Mouse (Mus musculus) liver, embryonic 14.5 days (tissue): ENCODE results near the gene Gpr4. TPM values are rescaled to one million over a fixed set of nuclear protein-coding genes. Genes with fewer than 3 reads are reported as not detected.
A peak's percentile ranks its signal among the peaks of the same experiment; 100 is the strongest.

Experiments
- ATAC-seq: fragments of 200-750 bp; cut with Nextera tagmentation; 2 replicates; pipeline ENCODE4 v1.8.0; 2017; ENCODE audit warnings: moderate number of reproducible peaks, mild to moderate bottlenecking, moderate library complexity; ENCODE audit not compliant: insufficient read depth
- DNase-seq, 3 experiments: peaks; one replicate each; pipeline ENCODE4 v3.0.0-alpha.2; 2012 to 2013; ENCODE audit warnings: low read depth in 3 of 3, low spot score in 3 of 3
- H3K27ac ChIP-seq: fragments of 300-500 bp; sonication (generic); 2 replicates; pipeline ENCODE4 v1.5.1; 2014; ENCODE audit warnings: moderate library complexity, mild to moderate bottlenecking, control low read depth, inconsistent platforms
- H3K27me3 ChIP-seq: fragments of 300-500 bp; sonication (generic); 2 replicates; pipeline ENCODE4 v1.6.1; 2014; ENCODE audit warnings: mild to moderate bottlenecking, low read length, moderate library complexity; ENCODE audit not compliant: control insufficient read depth, insufficient read depth
- H3K36me3 ChIP-seq: fragments of 300-500 bp; sonication (generic); replicated peaks from 2 replicates; pipeline ENCODE4 v1.6.1; 2014; ENCODE audit warnings: low read depth; ENCODE audit not compliant: control insufficient read depth, insufficient read depth
- H3K4me1 ChIP-seq, 2 experiments: fragments of 200-500 bp in 1 of 2; fragments of 300-500 bp in 1 of 2; sonication (generic) in 1 of 2; replicated peaks; 2 replicates each; pipeline ENCODE4 v1.6.1; 2012 to 2014; ENCODE audit warnings: antibody characterized with exemption in 1 of 2, inconsistent platforms in 1 of 2, low read length in 1 of 2; ENCODE audit not compliant: control insufficient read depth in 2 of 2, insufficient read depth in 2 of 2
- H3K4me2 ChIP-seq: fragments of 300-500 bp; sonication (generic); 2 replicates; pipeline ENCODE4 v1.6.1; 2014; ENCODE audit warnings: low read depth, mild to moderate bottlenecking, control low read depth, moderate library complexity
- H3K4me3 ChIP-seq, 2 experiments: fragments of 200-500 bp in 1 of 2; fragments of 300-500 bp in 1 of 2; sonication (generic) in 1 of 2; 2 replicates each; pipeline ENCODE4 v1.5.1; 2012 to 2014; ENCODE audit warnings: low read depth in 2 of 2, low read length in 2 of 2, mild to moderate bottlenecking in 2 of 2, control low read depth in 1 of 2, inconsistent platforms in 1 of 2, moderate library complexity in 1 of 2; ENCODE audit not compliant: insufficient read depth in 1 of 2
- H3K9ac ChIP-seq: fragments of 300-500 bp; sonication (generic); replicated peaks from 2 replicates; pipeline ENCODE4 v1.6.1; 2014; ENCODE audit warnings: mild to moderate bottlenecking, control low read depth, moderate library complexity
- H3K9me3 ChIP-seq: fragments of 300-500 bp; sonication (generic); 2 replicates; pipeline ENCODE4 v1.6.1; 2016; ENCODE audit warnings: low read length, mixed read lengths; ENCODE audit not compliant: control insufficient read depth
- CTCF ChIP-seq: IDR thresholded peaks from 2 replicates; pipeline ENCODE4 v1.5.1; 2016; ENCODE audit warnings: antibody characterized with exemption, low read depth, control low read depth
- EP300 ChIP-seq: IDR thresholded peaks from 2 replicates; pipeline ENCODE4 v1.6.1; 2016; ENCODE audit warnings: antibody characterized with exemption, low read depth
- WGBS: fragments of 180-500 bp; shearing (Covaris S2); extraction: QIAGEN DNeasy Blood & Tissue Kit; methylation state at CpG from one replicate; pipeline ENCODE4 v1.1.7; 2014; ENCODE audit not compliant: insufficient replicate concordance; 5-methylcytosine and 5-hydroxymethylcytosine counted together
- polyA plus RNA-seq, 2 experiments: library from polyadenylated mRNA; depleted of rRNA in 1 of 2; stranded (reverse) in 1 of 2; unstranded in 1 of 2; fragments of >200 nt; fragmentation: Nextera tagmentation in 1 of 2; extraction: Ambion mirVana in 1 of 2; gene quantifications; 2 replicates each; pipeline versions ENCODE4 v1.2.1 to v1.2.3; 2012 to 2014

The Gpr4 gene
- polyA plus RNA-seq, 2 experiments = 0.10 to 0.35 TPM

- H3K4me1 ChIP-seq = peaks cover 27 to 39% of the 10 kb centered on the region in 2 experiments
Measured at GRCm38 (mm10) chr7:19230041-19230580, 17.8 kb downstream of the Gpr4 start.

GRCm38 (mm10) chr7:19230899-19231298 is 18.6 kb downstream of the Gpr4 start:
- no peak overlapping the region for H3K4me2 ChIP-seq
- no peaks in the 10 kb centered on the region for H3K36me3 ChIP-seq
- no peak for DNase-seq
- no peak for ATAC-seq
- no peak overlapping the region for H3K27ac ChIP-seq
- no peak overlapping the region for H3K9ac ChIP-seq
- H3K4me1 ChIP-seq = peaks cover 26 to 36% of the 10 kb centered on the region in 2 experiments
- H3K27me3 ChIP-seq = no peaks in the 10 kb centered on the region
- H3K9me3 ChIP-seq = no peaks in the 10 kb centered on the region
- no peak overlapping the region for H3K4me3 ChIP-seq
- 87% methylated on average over 5 of the region's 5 CpGs for WGBS
- no peak for TF ChIP-seq EP300
- TF ChIP-seq CTCF = no peak

More at GRCm38 (mm10) chr7:19230041-19230580, 17.8 kb downstream of the Gpr4 start:
- TF ChIP-seq EP300 (no peak), CTCF (no peak)
- H3K27me3 ChIP-seq = no peaks in the 10 kb centered on the region
- WGBS = 84% methylated on average over 2 of the region's 2 CpGs
- peak overlapping the region in 1 of 2 experiments; percentile 81; a peak in 2 of 4 replicates for H3K4me3 ChIP-seq
- ATAC-seq = no peak
- peak overlapping the region; percentile 95 for H3K27ac ChIP-seq
- H3K9me3 ChIP-seq = no peaks in the 10 kb centered on the region
- peak overlapping the region; percentile 97 for H3K9ac ChIP-seq
- H3K4me2 ChIP-seq = peak overlapping the region; percentile 97
- no peaks in the 10 kb centered on the region for H3K36me3 ChIP-seq
- no peak for DNase-seq

- Histone ChIP-seq H3K27ac (no peak overlapping the region), H3K9me3 (no peaks in the 10 kb centered on the region), H3K4me1 (peaks cover 21 to 35% of the 10 kb centered on the region in 2 experiments), H3K9ac (no peak overlapping the region), H3K4me2 (no peak overlapping the region), H3K4me3 (no peak overlapping the region), H3K27me3 (no peaks in the 10 kb centered on the region), H3K36me3 (no peaks in the 10 kb centered on the region)
- DNase-seq (no peak), ATAC-seq (no peak)
- 70% methylated on average over 3 of the region's 3 CpGs for WGBS
- TF ChIP-seq EP300 = no peak
- no peak for TF ChIP-seq CTCF
Measured at GRCm38 (mm10) chr7:19231849-19232248, 19.5 kb downstream of the Gpr4 start.

GRCm38 (mm10) chr7:19234652-19235051 is 22.3 kb downstream of the Gpr4 start:
- ATAC-seq = no peak
- Histone ChIP-seq H3K36me3 (no peaks in the 10 kb centered on the region), H3K9ac (no peak overlapping the region), H3K27me3 (no peaks in the 10 kb centered on the region), H3K4me1 (peaks cover 24 to 46% of the 10 kb centered on the region in 2 experiments), H3K4me3 (no peak overlapping the region), H3K27ac (no peak overlapping the region), H3K9me3 (no peaks in the 10 kb centered on the region), H3K4me2 (no peak overlapping the region)
- DNase-seq = no peak
- TF ChIP-seq CTCF = no peak
- TF ChIP-seq EP300 = no peak
- WGBS = 61% methylated on average over 5 of the region's 5 CpGs

GRCm38 (mm10) chr7:19235092-19235671 is 22.8 kb downstream of the Gpr4 start:
- no peaks in the 10 kb centered on the region for H3K9me3 ChIP-seq
- H3K4me2 ChIP-seq = no peak overlapping the region
- no peak overlapping the region; the same call in 1 of the 2 replicates for H3K9ac ChIP-seq
- 58% methylated on average over 2 of the region's 2 CpGs for WGBS
- no peaks in the 10 kb centered on the region for H3K27me3 ChIP-seq
- ATAC-seq (no peak), DNase-seq (no peak)
- H3K27ac ChIP-seq = no peak overlapping the region
- H3K4me3 ChIP-seq = no peak overlapping the region
- H3K4me1 ChIP-seq = peaks cover 23 to 45% of the 10 kb centered on the region in 2 experiments
- H3K36me3 ChIP-seq = no peaks in the 10 kb centered on the region
- TF ChIP-seq EP300 = no peak
- TF ChIP-seq CTCF = no peak
